Mouse (Mus musculus) limb, embryonic 14.5 days (tissue): Measurements from ENCODE around the gene Crebrf. TPM values are rescaled to one million over a fixed set of nuclear protein-coding genes. Genes with fewer than 3 reads are reported as not detected.

Experiments used
- ATAC-seq: fragments of 200-750 bp; cut with Nextera tagmentation; 2 replicates; pipeline ENCODE4 v1.8.0; 2017; ENCODE audit warnings: low read depth, moderate number of reproducible peaks, moderate TSS enrichment; ENCODE audit not compliant: low FRiP score
- DNase-seq: peaks from one replicate; pipeline ENCODE4 v3.0.0-alpha.2; 2015; ENCODE audit warnings: low spot score
- H3K27ac ChIP-seq: fragments of 300-500 bp; sonication (generic); replicated peaks from 2 replicates; pipeline ENCODE4 v1.5.1; 2014; ENCODE audit warnings: low read depth, mild to moderate bottlenecking, low read length, moderate library complexity, mixed read lengths
- H3K27me3 ChIP-seq: fragments of 300-500 bp; sonication (generic); 2 replicates; pipeline ENCODE4 v1.6.1; 2014; ENCODE audit warnings: low read length, mixed read lengths; ENCODE audit not compliant: control insufficient read depth, insufficient read depth
- H3K36me3 ChIP-seq: fragments of 300-500 bp; sonication (generic); 2 replicates; pipeline ENCODE4 v1.6.1; 2014; ENCODE audit warnings: mild to moderate bottlenecking, low read length, moderate library complexity, mixed read lengths; ENCODE audit not compliant: control insufficient read depth, insufficient read depth
- H3K4me1 ChIP-seq: fragments of 300-500 bp; sonication (generic); 2 replicates; pipeline ENCODE4 v1.6.1; 2014; ENCODE audit warnings: antibody characterized with exemption, low read length, mixed read lengths; ENCODE audit not compliant: control insufficient read depth, insufficient read depth
- H3K4me2 ChIP-seq: fragments of 300-500 bp; sonication (generic); replicated peaks from 2 replicates; pipeline ENCODE4 v1.6.1; 2014; ENCODE audit warnings: low read depth, mild to moderate bottlenecking, low read length, moderate library complexity; ENCODE audit not compliant: severe bottlenecking
- H3K4me3 ChIP-seq: fragments of 300-500 bp; sonication (generic); replicated peaks from 2 replicates; pipeline ENCODE4 v1.5.1; 2014; ENCODE audit warnings: low read length
- H3K9ac ChIP-seq: fragments of 300-500 bp; sonication (generic); 2 replicates; pipeline ENCODE4 v1.6.1; 2014; ENCODE audit warnings: mild to moderate bottlenecking, low read depth, low read length, moderate library complexity; ENCODE audit not compliant: severe bottlenecking
- H3K9me3 ChIP-seq: fragments of 300-500 bp; sonication (generic); 2 replicates; pipeline ENCODE4 v1.6.1; 2016; ENCODE audit warnings: low read length; ENCODE audit not compliant: control insufficient read depth
- POLR2A ChIP-seq: fragments of 200-500 bp; IDR thresholded peaks from 2 replicates; pipeline ENCODE4 v1.8.0; 2012; ENCODE audit warnings: inconsistent platforms, mild to moderate bottlenecking, moderate library complexity, borderline replicate concordance; ENCODE audit not compliant: insufficient read depth, insufficient read length; ENCODE audit errors: extremely low read depth
- WGBS: fragments of 180-500 bp; shearing (Covaris S2); extraction: QIAGEN DNeasy Blood & Tissue Kit; methylation state at CpG from one replicate; pipeline ENCODE4 v1.1.7; 2014; 5-methylcytosine and 5-hydroxymethylcytosine counted together
- polyA plus RNA-seq, 2 experiments: library from polyadenylated mRNA; depleted of rRNA in 1 of 2; stranded (reverse) in 1 of 2; unstranded in 1 of 2; fragments of >200 nt; fragmentation: Nextera tagmentation in 1 of 2; extraction: Ambion mirVana in 1 of 2; gene quantifications; 2 replicates each; pipeline versions ENCODE4 v1.2.1 to v1.2.3; 2012 to 2014

The Crebrf gene
- polyA plus RNA-seq, 2 experiments = 4.9 to 6.5 TPM

GRCm38 (mm10) chr17:26786586-26786985 is 71.1 kb downstream of the Crebrf start:
- Histone ChIP-seq H3K4me2 (no peak overlapping the region), H3K4me1 (peaks cover 5% of the 10 kb centered on the region; the same call in 1 of the 2 replicates), H3K27me3 (no peaks in the 10 kb centered on the region), H3K9me3 (no peaks in the 10 kb centered on the region), H3K9ac (no peak overlapping the region), H3K36me3 (peaks cover 70% of the 10 kb centered on the region), H3K27ac (no peak overlapping the region), H3K4me3 (no peak overlapping the region)
- DNase-seq = no peak
- 91% methylated on average over 7 of the region's 7 CpGs for WGBS
- ATAC-seq = no peak
- TF ChIP-seq POLR2A = no peak

DNA sequence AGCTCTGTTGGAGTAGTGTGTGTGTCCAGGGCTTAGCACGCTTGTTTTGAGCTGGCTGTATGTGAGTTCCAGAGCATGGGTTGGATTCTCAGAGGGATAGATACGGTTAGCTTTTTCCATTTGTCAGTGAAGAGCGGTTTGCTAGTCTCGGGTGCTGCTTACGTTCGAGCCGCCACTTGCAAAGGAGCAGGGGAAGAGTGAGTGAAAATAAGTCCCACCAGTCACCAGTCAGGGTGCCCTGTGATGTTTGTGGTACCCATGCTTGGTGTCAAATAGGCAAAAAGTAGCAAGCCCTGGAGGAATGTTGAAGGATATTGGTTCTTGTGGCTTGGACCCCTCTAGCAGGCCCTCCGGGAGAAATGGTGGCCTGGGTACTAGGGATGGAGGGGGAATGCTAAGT is 73.5 kb downstream of the Crebrf start:
- ATAC-seq (no peak), DNase-seq (no peak)
- no peak overlapping the region for H3K9ac ChIP-seq
- TF ChIP-seq POLR2A = no peak
- no peak overlapping the region for H3K4me2 ChIP-seq
- H3K4me1 ChIP-seq = no peaks in the 10 kb centered on the region
- H3K27me3 ChIP-seq = no peaks in the 10 kb centered on the region
- H3K27ac ChIP-seq = no peak overlapping the region
- 94% methylated on average over 8 of the region's 8 CpGs for WGBS
- H3K4me3 ChIP-seq = no peak overlapping the region
- H3K36me3 ChIP-seq = peaks cover 81% of the 10 kb centered on the region
- no peaks in the 10 kb centered on the region for H3K9me3 ChIP-seq

DNA sequence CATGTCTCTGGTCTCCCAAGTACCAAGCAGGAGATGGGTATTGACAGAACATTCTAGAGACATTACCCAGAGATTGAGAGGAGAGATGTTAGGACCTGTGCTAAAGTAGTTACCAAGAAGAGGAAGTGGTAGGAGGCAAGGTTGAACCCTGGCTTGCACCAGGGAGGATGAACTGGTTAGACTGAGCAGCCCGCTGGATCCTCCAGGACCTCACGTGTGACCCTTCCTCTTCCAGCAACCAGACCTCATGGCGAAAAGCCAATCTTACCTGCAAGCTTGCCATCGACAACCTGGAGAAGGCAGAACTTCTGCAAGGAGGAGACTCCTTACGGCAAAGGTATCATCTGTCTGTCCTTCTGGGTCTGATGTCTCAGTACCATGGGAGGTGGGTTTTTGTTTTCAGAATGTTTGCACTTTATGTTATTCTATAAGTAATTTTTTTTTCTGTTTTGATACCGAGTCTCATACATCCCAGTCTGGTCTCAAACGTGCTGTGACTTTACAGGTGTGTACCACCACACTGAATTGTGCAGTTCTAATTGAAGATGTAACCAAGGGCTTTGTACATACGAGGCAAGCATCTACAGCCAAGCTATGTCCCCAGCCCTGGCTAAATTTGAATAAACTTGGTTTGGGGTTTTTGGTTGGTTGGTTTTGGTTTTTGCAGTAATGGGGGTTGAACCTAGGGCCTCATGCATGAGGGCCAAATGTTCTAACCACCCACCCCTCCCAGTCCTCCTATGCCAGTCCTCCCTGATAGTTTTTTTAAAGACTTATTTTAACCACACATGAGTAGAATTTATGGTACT is 74.2 kb downstream of the Crebrf start:
- no peak for TF ChIP-seq POLR2A
- Histone ChIP-seq H3K27ac (no peak overlapping the region), H3K9me3 (no peaks in the 10 kb centered on the region), H3K4me1 (no peaks in the 10 kb centered on the region), H3K9ac (no peak overlapping the region), H3K27me3 (no peaks in the 10 kb centered on the region), H3K4me3 (no peak overlapping the region), H3K36me3 (peaks cover 75% of the 10 kb centered on the region), H3K4me2 (no peak overlapping the region)
- no peak for ATAC-seq
- no peak for DNase-seq
- WGBS = 92% methylated on average over 8 of the region's 8 CpGs

GRCm38 (mm10) chr17:26790269-26791214 is 75.1 kb downstream of the Crebrf start:
- H3K27ac ChIP-seq = no peak overlapping the region
- H3K9ac ChIP-seq = no peak overlapping the region
- H3K4me2 ChIP-seq = no peak overlapping the region
- no peak overlapping the region for H3K4me3 ChIP-seq
- ATAC-seq (no peak), DNase-seq (no peak)
- H3K36me3 ChIP-seq = peaks cover 66% of the 10 kb centered on the region
- no peaks in the 10 kb centered on the region for H3K9me3 ChIP-seq
- H3K4me1 ChIP-seq = no peaks in the 10 kb centered on the region
- TF ChIP-seq POLR2A = no peak
- no peaks in the 10 kb centered on the region for H3K27me3 ChIP-seq
- WGBS = 87% methylated on average over 11 of the region's 11 CpGs

- DNase-seq (no peak), ATAC-seq (no peak)
- no peak overlapping the region for H3K4me3 ChIP-seq
- H3K9me3 ChIP-seq = no peaks in the 10 kb centered on the region
- no peak overlapping the region for H3K27ac ChIP-seq
- peaks cover 59% of the 10 kb centered on the region for H3K36me3 ChIP-seq
- H3K9ac ChIP-seq = no peak overlapping the region
- no peaks in the 10 kb centered on the region for H3K27me3 ChIP-seq
- H3K4me2 ChIP-seq = no peak overlapping the region
- no peaks in the 10 kb centered on the region for H3K4me1 ChIP-seq
- WGBS = 86% methylated on average over 7 of the region's 7 CpGs
- TF ChIP-seq POLR2A = no peak
Observed at GRCm38 (mm10) chr17:26791580-26791979, 76.1 kb downstream of the Crebrf start.
